Mouse (Mus musculus) ZHBTc4 (cell line): ENCODE measurements at regions not wholly inside any gene's neighbourhood (a gene's known extent, or its start where the extent isn't known, plus 50 kb on each side); places are given as distances from the start of the nearest gene placed in this dataset.

Experiments used
- DNase-seq: peaks from one replicate; pipeline ENCODE4 v3.0.0-alpha.2; 2011; ENCODE audit warnings: low read depth, low spot score

GRCm38 (mm10) chr2:124948812-124949211, 119.1 kb upstream of the Slc24a5 start:
- DNase-seq, result no peak

- peak; percentile 23 for DNase-seq
Observed at GRCm38 (mm10) chr2:124952212-124952611, 115.7 kb upstream of the Slc24a5 start.

- DNase-seq, result peak; percentile 75
Observed at GRCm38 (mm10) chr2:124953015-124953414, 114.9 kb upstream of the Slc24a5 start.

GRCm38 (mm10) chr2:124955843-124956242, 112.1 kb upstream of the Slc24a5 start:
- DNase-seq, result peak; percentile 6

- no peak for DNase-seq
Observed at GRCm38 (mm10) chr2:124959431-124959830, 108.5 kb upstream of the Slc24a5 start.

- DNase-seq, result peak; percentile 3
Observed at GRCm38 (mm10) chr2:124971826-124972749, 95.8 kb upstream of the Slc24a5 start.

- DNase-seq, result no peak
Observed at GRCm38 (mm10) chr2:124975106-124975505, 92.8 kb upstream of the Slc24a5 start.

GRCm38 (mm10) chr2:124990976-124991375, 76.9 kb upstream of the Slc24a5 start:
- no peak for DNase-seq

- DNase-seq, result no peak
Observed at GRCm38 (mm10) chr2:125015007-125015406, 52.9 kb upstream of the Slc24a5 start.

- no peak for DNase-seq
Observed at GRCm38 (mm10) chr2:125016946-125017345, 51.0 kb upstream of the Slc24a5 start.
